ENCODE assay signal across 32 mouse cellular contexts in genomic region chr19:33983043-33983442, GRCm38 (mm10). TPM values are rescaled to one million over a fixed set of nuclear protein-coding genes. Genes with fewer than 3 reads are reported as not detected.
"Had no signal": no experiment of that assay in that cellular context is flagged by ENCODE, and none has a peak within 500 bp of the region (broad histone marks: within the 10 kb centered on the region; RNA-seq: fewer than 3 reads in every experiment).

No protein-coding gene starts in this region.

- H3K4me3 ChIP-seq: heart, embryonic 10.5 days; heart, embryonic 12.5 days; hindbrain, embryonic 10.5 days; hindbrain, embryonic 12.5 days; intestine, embryonic 15.5 days; layer of hippocampus, adult 2 months; limb, embryonic 13.5 days; limb, embryonic 15.5 days; liver, embryonic 12.5 days had no signal

- H3K36me3 ChIP-seq: heart, embryonic 10.5 days; heart, embryonic 12.5 days; hindbrain, embryonic 10.5 days; hindbrain, embryonic 12.5 days; intestine, embryonic 15.5 days; limb, embryonic 13.5 days; limb, embryonic 15.5 days; liver, embryonic 12.5 days had no signal

- ATAC-seq: hindbrain, embryonic 16.5 days; inflammation-experienced regulatory T-cells, adult 6 months; intestine, embryonic 15.5 days; intestine, postnatal 0 days; liver, embryonic 12.5 days had no signal

- DNase-seq: gastrocnemius, postnatal 14 days; gastrocnemius, postnatal 36 days; heart, adult 18-20 months; heart, postnatal 10 days; heart, postnatal 4 days; kidney, adult 18-20 months; kidney, adult 8-10 months; kidney, postnatal 14 days; kidney, postnatal 4 days; layer of hippocampus, postnatal 36 days; left cerebral cortex, postnatal 4 days had no signal

- H3K9ac ChIP-seq: heart, embryonic 12.5 days; hindbrain, embryonic 12.5 days; hindbrain, embryonic 14.5 days; intestine, embryonic 15.5 days; limb, embryonic 13.5 days; limb, embryonic 15.5 days; liver, embryonic 12.5 days; liver, embryonic 14.5 days had no signal

- H3K4me2 ChIP-seq: heart, embryonic 12.5 days; hindbrain, embryonic 12.5 days; hindbrain, embryonic 14.5 days; intestine, embryonic 15.5 days; limb, embryonic 13.5 days; limb, embryonic 15.5 days; liver, embryonic 12.5 days had no signal

- H3K4me1 ChIP-seq: heart, embryonic 10.5 days; heart, embryonic 12.5 days; hindbrain, embryonic 10.5 days; hindbrain, embryonic 12.5 days; intestine, embryonic 15.5 days; limb, embryonic 13.5 days; limb, embryonic 15.5 days; liver, embryonic 12.5 days had no signal

- H3K9me3 ChIP-seq: heart, embryonic 10.5 days; heart, embryonic 12.5 days; hindbrain, embryonic 10.5 days; hindbrain, embryonic 12.5 days; intestine, embryonic 15.5 days; limb, embryonic 13.5 days; limb, embryonic 15.5 days; liver, embryonic 12.5 days had no signal

- H3K27me3 ChIP-seq: heart, embryonic 12.5 days; hindbrain, embryonic 12.5 days; intestine, embryonic 15.5 days; limb, embryonic 13.5 days; limb, embryonic 15.5 days; liver, embryonic 12.5 days had no signal

- H3K27ac ChIP-seq: heart, embryonic 10.5 days; hindbrain, embryonic 10.5 days; hindbrain, embryonic 12.5 days; hindbrain, embryonic 14.5 days; intestine, embryonic 15.5 days; layer of hippocampus, adult 2 months; limb, embryonic 13.5 days; limb, embryonic 15.5 days; liver, embryonic 12.5 days; liver, embryonic 14.5 days had no signal

RNA-seq across cellular contexts. Expression of gene Lipf, which starts 22.1 kb away (rescaled TPM):
- polyA plus RNA-seq: heart, embryonic 16.5 days; hindbrain, embryonic 10.5 days; hindbrain, embryonic 12.5 days; hindbrain, embryonic 14.5 days; hindbrain, embryonic 16.5 days; inflammation-experienced regulatory T-cells, adult 6 months; kidney, embryonic 14.5 days; kidney, embryonic 16.5 days; limb, embryonic 11.5 days; liver, adult 2 months; liver, embryonic 12.5 days; liver, embryonic 14.5 days; liver, embryonic 16.5 days had no signal

RNA-seq across cellular contexts. Expression of gene Lipk, which starts 25.0 kb away (rescaled TPM):
- polyA plus RNA-seq: heart, embryonic 10.5 days; heart, embryonic 12.5 days; heart, embryonic 14.5 days; heart, embryonic 16.5 days; hindbrain, embryonic 10.5 days; hindbrain, embryonic 12.5 days; hindbrain, embryonic 14.5 days; hindbrain, embryonic 16.5 days; inflammation-experienced regulatory T-cells, adult 6 months; intestine, embryonic 15.5 days; kidney, embryonic 14.5 days; kidney, embryonic 16.5 days; limb, embryonic 11.5 days; liver, adult 2 months; liver, embryonic 12.5 days; liver, embryonic 14.5 days; liver, embryonic 16.5 days had no signal
